Mouse (Mus musculus): Measurements from ENCODE around the gene Mfn2. TPM values are rescaled to one million over a fixed set of nuclear protein-coding genes. Genes with fewer than 3 reads are reported as not detected.
"Not testable (repeated sequence)": the region's sequence is repeated elsewhere in the genome, so short reads cannot be mapped to it uniquely, and the experiment has no call there.

Mfn2 gene
- polyA plus RNA-seq, 1 experiment = not detected

GRCm38 (mm10) chr4:147842871-147843270 lies 61.6 kb downstream of the Mfn2 start:
- WGBS = 98% methylated on average over 3 of the region's 3 CpGs
- no peak overlapping the region for H3K4me3 ChIP-seq (ENCODE audit: insufficient read depth, low read depth, low read length)
- TF ChIP-seq POLR2A (IDR thresholded peaks at IDR 0.05; ENCODE audit: insufficient read depth, low read depth, low read length) (no peak), CTCF (IDR thresholded peaks at IDR 0.05; ENCODE audit: insufficient read depth, low read depth, low read length) (no peak)
- no peaks in the 10 kb centered on the region; the same call in 1 of the 2 replicates for H3K4me1 ChIP-seq (ENCODE audit: control insufficient read depth, insufficient read depth, low read length)
- H3K27ac ChIP-seq (ENCODE audit: insufficient read depth, low read depth, low read length) = no peak overlapping the region

DNA sequence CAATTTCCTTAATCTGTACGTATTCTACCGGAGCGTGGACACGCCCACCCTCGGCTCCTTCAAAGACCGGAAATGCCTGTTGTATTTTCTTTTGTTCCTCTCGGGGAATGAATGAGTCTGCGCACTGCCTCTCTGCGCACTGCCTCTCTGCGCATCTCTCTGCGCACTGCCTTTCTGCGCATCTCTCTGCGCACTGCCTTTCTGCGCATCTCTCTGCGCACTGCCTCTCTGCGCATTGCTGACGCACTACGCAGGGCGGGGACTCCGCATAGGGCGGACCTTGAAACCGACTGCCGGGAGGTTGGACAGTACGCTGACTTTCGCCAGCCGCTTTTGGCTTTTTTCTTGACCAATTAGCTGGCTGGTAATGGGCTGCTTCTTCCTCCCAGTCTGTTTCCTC lies 65.2 kb downstream of the Mfn2 start:
- H3K4me1 ChIP-seq (ENCODE audit: control insufficient read depth, insufficient read depth, low read length); H3K27ac ChIP-seq (ENCODE audit: insufficient read depth, low read depth, low read length); H3K4me3 ChIP-seq (ENCODE audit: insufficient read depth, low read depth, low read length): not testable (repeated sequence)
- 100% methylated on average over 22 of the region's 26 CpGs for WGBS

DNA sequence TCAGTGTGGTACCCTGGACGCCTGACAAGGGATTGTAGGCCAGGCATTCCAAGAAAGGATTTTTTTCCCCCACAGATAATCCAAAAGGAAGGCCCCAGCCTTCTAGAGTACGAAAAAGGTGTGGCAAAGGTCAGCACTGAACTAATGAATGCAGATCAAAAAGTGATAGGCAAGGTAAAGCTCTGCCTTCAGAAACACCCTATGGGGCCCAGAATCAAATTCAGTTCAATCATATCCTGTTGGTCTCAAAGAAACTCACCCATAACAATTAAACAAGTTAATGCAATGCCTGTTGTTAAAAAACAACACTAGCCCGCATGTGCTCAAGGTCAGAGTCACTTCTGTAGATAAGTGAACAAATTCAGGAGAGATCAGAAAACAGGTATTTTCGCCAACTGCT lies 80.1 kb downstream of the Mfn2 start:
- no peak for TF ChIP-seq CTCF (IDR thresholded peaks at IDR 0.05; ENCODE audit: insufficient read depth, low read depth, low read length)
- TF ChIP-seq POLR2A (IDR thresholded peaks at IDR 0.05; ENCODE audit: insufficient read depth, low read depth, low read length) = no peak
- H3K4me1 ChIP-seq (ENCODE audit: control insufficient read depth, insufficient read depth, low read length) = no peaks in the 10 kb centered on the region
- WGBS = 97% methylated on average over 4 of the region's 4 CpGs
- H3K27ac ChIP-seq (ENCODE audit: insufficient read depth, low read depth, low read length) = no peak overlapping the region
- no peak overlapping the region for H3K4me3 ChIP-seq (ENCODE audit: insufficient read depth, low read depth, low read length)

Other genes starting within 250 kb of the Mfn2 start
- gene Zfp534, start 202.2 kb downstream of the Mfn2 start, polyA plus RNA-seq (2012; ENCODE audit: insufficient read depth, insufficient read length, low replicate concordance, missing spikeins) = not detected in 2 replicates
- not detected in 2 replicates for gene Zfp984, start 94.9 kb downstream of the Mfn2 start, polyA plus RNA-seq (2012; ENCODE audit: insufficient read depth, insufficient read length, low replicate concordance, missing spikeins)
- gene Zfp933, start 56.3 kb downstream of the Mfn2 start, polyA plus RNA-seq (2012; ENCODE audit: insufficient read depth, insufficient read length, low replicate concordance, missing spikeins) = not detected in 2 replicates
- 626 TPM in 1 of 2 replicates, not detected in the other for gene Miip, start 35.9 kb downstream of the Mfn2 start, polyA plus RNA-seq (2012; ENCODE audit: insufficient read depth, insufficient read length, low replicate concordance, missing spikeins)
- gene Fv1, start 35.7 kb downstream of the Mfn2 start, polyA plus RNA-seq (2012; ENCODE audit: insufficient read depth, insufficient read length, low replicate concordance, missing spikeins) = not detected in 2 replicates
- gene Plod1, start 32.1 kb upstream of the Mfn2 start, polyA plus RNA-seq (2012; ENCODE audit: insufficient read depth, insufficient read length, low replicate concordance, missing spikeins) = not detected in 2 replicates
- not detected in 2 replicates for gene 2510039O18Rik, start 36.2 kb upstream of the Mfn2 start, polyA plus RNA-seq (2012; ENCODE audit: insufficient read depth, insufficient read length, low replicate concordance, missing spikeins)
- gene Nppb, start 81.1 kb upstream of the Mfn2 start, polyA plus RNA-seq (2012; ENCODE audit: insufficient read depth, insufficient read length, low replicate concordance, missing spikeins) = not detected in 2 replicates
- gene Nppa, start 96.0 kb upstream of the Mfn2 start, polyA plus RNA-seq (2012; ENCODE audit: insufficient read depth, insufficient read length, low replicate concordance, missing spikeins) = not detected in 2 replicates
- gene Clcn6, start 134.1 kb upstream of the Mfn2 start, polyA plus RNA-seq (2012; ENCODE audit: insufficient read depth, insufficient read length, low replicate concordance, missing spikeins) = not detected in 2 replicates
- not detected in 2 replicates for gene Mthfr, start 134.4 kb upstream of the Mfn2 start, polyA plus RNA-seq (2012; ENCODE audit: insufficient read depth, insufficient read length, low replicate concordance, missing spikeins)
- gene Agtrap, start 183.3 kb upstream of the Mfn2 start, polyA plus RNA-seq (2012; ENCODE audit: insufficient read depth, insufficient read length, low replicate concordance, missing spikeins) = not detected in 2 replicates
- not detected in 2 replicates for gene Mad2l2, start 225.7 kb upstream of the Mfn2 start, polyA plus RNA-seq (2012; ENCODE audit: insufficient read depth, insufficient read length, low replicate concordance, missing spikeins)
- not detected in 2 replicates for gene Draxin, start 226.0 kb upstream of the Mfn2 start, polyA plus RNA-seq (2012; ENCODE audit: insufficient read depth, insufficient read length, low replicate concordance, missing spikeins)
- not detected in 2 replicates for gene Fbxo6, start 247.4 kb upstream of the Mfn2 start, polyA plus RNA-seq (2012; ENCODE audit: insufficient read depth, insufficient read length, low replicate concordance, missing spikeins)